Mouse (Mus musculus): ENCODE measurements at regions not wholly inside any gene's neighbourhood (a gene's known extent, or its start where the extent isn't known, plus 50 kb on each side); places are given as distances from the start of the nearest gene placed in this dataset.

GRCm38 (mm10) chr12:90876230-90877005, 138.2 kb upstream of the Dio2 start:
- Histone ChIP-seq H3K4me1 (no peaks in the 10 kb centered on the region), H3K9me3 (replicated peaks) (no peaks in the 10 kb centered on the region), H3K27me3 (no peaks in the 10 kb centered on the region), H3K27ac (replicated peaks) (no peak overlapping the region), H3K36me3 (no peaks in the 10 kb centered on the region), H3K9ac (no peak overlapping the region), H3K4me2 (replicated peaks) (no peak overlapping the region), H3K4me3 (replicated peaks) (no peak overlapping the region)
- 79% methylated on average over 5 of the region's 5 CpGs for WGBS
- ATAC-seq (ENCODE audit: insufficient number of reproducible peaks, low FRiP score, low TSS enrichment, low read depth), result no peak

- Histone ChIP-seq H3K36me3 (no peaks in the 10 kb centered on the region), H3K9me3 (replicated peaks) (no peaks in the 10 kb centered on the region), H3K9ac (no peak overlapping the region), H3K4me3 (replicated peaks) (no peak overlapping the region), H3K27me3 (no peaks in the 10 kb centered on the region), H3K4me2 (replicated peaks) (no peak overlapping the region), H3K27ac (replicated peaks) (no peak overlapping the region), H3K4me1 (no peaks in the 10 kb centered on the region)
- WGBS, result 87% methylated on average over 3 of the region's 3 CpGs
- no peak for ATAC-seq (ENCODE audit: insufficient number of reproducible peaks, low FRiP score, low TSS enrichment, low read depth)
Observed at GRCm38 (mm10) chr12:90874840-90875239, 136.6 kb upstream of the Dio2 start.

GRCm38 (mm10) chr12:90873959-90874358, 135.7 kb upstream of the Dio2 start:
- no peak for ATAC-seq (ENCODE audit: insufficient number of reproducible peaks, low FRiP score, low TSS enrichment, low read depth)
- H3K9ac ChIP-seq, result no peak overlapping the region
- WGBS, result 93% methylated on average over 3 of the region's 3 CpGs
- no peak overlapping the region for H3K4me2 ChIP-seq (replicated peaks)
- no peak overlapping the region for H3K4me3 ChIP-seq (replicated peaks)
- H3K9me3 ChIP-seq (replicated peaks), result no peaks in the 10 kb centered on the region
- H3K36me3 ChIP-seq, result no peaks in the 10 kb centered on the region
- H3K27me3 ChIP-seq, result no peaks in the 10 kb centered on the region
- no peaks in the 10 kb centered on the region for H3K4me1 ChIP-seq
- H3K27ac ChIP-seq (replicated peaks), result no peak overlapping the region

- no peak for ATAC-seq (ENCODE audit: insufficient number of reproducible peaks, low FRiP score, low TSS enrichment, low read depth)
- Histone ChIP-seq H3K4me1 (no peaks in the 10 kb centered on the region), H3K4me3 (replicated peaks) (no peak overlapping the region), H3K4me2 (replicated peaks) (no peak overlapping the region), H3K27me3 (no peaks in the 10 kb centered on the region), H3K9ac (no peak overlapping the region), H3K9me3 (replicated peaks) (no peaks in the 10 kb centered on the region), H3K27ac (replicated peaks) (no peak overlapping the region), H3K36me3 (no peaks in the 10 kb centered on the region)
- 81% methylated on average over 4 of the region's 4 CpGs for WGBS
Observed at GRCm38 (mm10) chr12:90866597-90866996, 128.4 kb upstream of the Dio2 start.

GRCm38 (mm10) chr12:90862632-90863031, 124.4 kb upstream of the Dio2 start:
- no peak for ATAC-seq (ENCODE audit: insufficient number of reproducible peaks, low FRiP score, low TSS enrichment, low read depth)
- 85% methylated on average over 3 of the region's 3 CpGs for WGBS
- H3K4me1 ChIP-seq, result no peaks in the 10 kb centered on the region
- no peak overlapping the region for H3K27ac ChIP-seq (replicated peaks)
- no peaks in the 10 kb centered on the region for H3K27me3 ChIP-seq
- H3K9ac ChIP-seq, result no peak overlapping the region
- H3K4me2 ChIP-seq (replicated peaks), result no peak overlapping the region
- no peaks in the 10 kb centered on the region for H3K9me3 ChIP-seq (replicated peaks)
- H3K4me3 ChIP-seq (replicated peaks), result no peak overlapping the region
- H3K36me3 ChIP-seq, result no peaks in the 10 kb centered on the region

GRCm38 (mm10) chr12:90857746-90858145, 119.5 kb upstream of the Dio2 start:
- WGBS, result 27% methylated on average over 3 of the region's 3 CpGs
- Histone ChIP-seq H3K36me3 (no peaks in the 10 kb centered on the region), H3K27ac (replicated peaks) (no peak overlapping the region), H3K4me2 (replicated peaks) (no peak overlapping the region), H3K4me3 (replicated peaks) (no peak overlapping the region), H3K9ac (no peak overlapping the region), H3K4me1 (no peaks in the 10 kb centered on the region), H3K9me3 (replicated peaks) (no peaks in the 10 kb centered on the region), H3K27me3 (no peaks in the 10 kb centered on the region)
- ATAC-seq (ENCODE audit: insufficient number of reproducible peaks, low FRiP score, low TSS enrichment, low read depth), result no peak

GRCm38 (mm10) chr12:90810666-90811065, 72.4 kb upstream of the Dio2 start:
- Histone ChIP-seq H3K27ac (replicated peaks) (no peak overlapping the region), H3K4me3 (replicated peaks) (no peak overlapping the region), H3K27me3 (no peaks in the 10 kb centered on the region), H3K4me1 (no peaks in the 10 kb centered on the region), H3K9me3 (replicated peaks) (no peaks in the 10 kb centered on the region), H3K36me3 (no peaks in the 10 kb centered on the region), H3K9ac (no peak overlapping the region), H3K4me2 (replicated peaks) (no peak overlapping the region)
- 50% methylated on average over 6 of the region's 6 CpGs for WGBS
- no peak for ATAC-seq (ENCODE audit: insufficient number of reproducible peaks, low FRiP score, low TSS enrichment, low read depth)

- no peak for ATAC-seq (ENCODE audit: insufficient number of reproducible peaks, low FRiP score, low TSS enrichment, low read depth)
- no peaks in the 10 kb centered on the region for H3K36me3 ChIP-seq
- 92% methylated on average over 2 of the region's 2 CpGs for WGBS
- no peak overlapping the region for H3K4me3 ChIP-seq (replicated peaks)
- no peaks in the 10 kb centered on the region for H3K27me3 ChIP-seq
- H3K4me1 ChIP-seq, result no peaks in the 10 kb centered on the region
- no peaks in the 10 kb centered on the region for H3K9me3 ChIP-seq (replicated peaks)
- no peak overlapping the region for H3K4me2 ChIP-seq (replicated peaks)
- no peak overlapping the region for H3K27ac ChIP-seq (replicated peaks)
- no peak overlapping the region for H3K9ac ChIP-seq
Observed at GRCm38 (mm10) chr12:90790562-90790961, 52.3 kb upstream of the Dio2 start.
